Mouse (Mus musculus) monocyte, adult 2 months (primary cell): ENCODE data around the gene Msi2.

ENCODE experiments used
- DNase-seq, 2 experiments: peaks; one replicate each; pipeline ENCODE4 v3.0.0; 2022; ENCODE audit warnings: low spot score in 2 of 2, low read depth in 1 of 2

The Msi2 gene

DNA sequence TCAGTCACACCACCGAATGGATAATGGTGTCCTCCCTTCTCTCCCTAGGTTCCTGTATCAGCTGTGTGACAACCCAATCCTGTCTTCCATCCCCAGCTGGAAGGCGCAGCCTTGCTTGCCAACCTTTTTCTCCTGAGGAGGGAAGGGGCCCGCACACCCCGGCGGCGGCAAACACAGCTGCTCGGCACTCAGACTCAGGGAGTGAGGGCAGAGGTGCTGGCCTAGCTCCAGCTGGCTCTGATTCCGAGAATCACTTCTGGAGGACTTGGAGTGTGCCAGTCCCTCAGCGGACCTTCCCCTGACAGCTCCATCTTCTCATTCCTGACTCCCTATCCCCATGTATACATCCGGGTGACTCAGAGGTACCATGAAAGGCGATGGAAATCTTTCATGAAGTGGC lies 387.5 kb downstream of the Msi2 start:
- DNase-seq, result no peak

DNA sequence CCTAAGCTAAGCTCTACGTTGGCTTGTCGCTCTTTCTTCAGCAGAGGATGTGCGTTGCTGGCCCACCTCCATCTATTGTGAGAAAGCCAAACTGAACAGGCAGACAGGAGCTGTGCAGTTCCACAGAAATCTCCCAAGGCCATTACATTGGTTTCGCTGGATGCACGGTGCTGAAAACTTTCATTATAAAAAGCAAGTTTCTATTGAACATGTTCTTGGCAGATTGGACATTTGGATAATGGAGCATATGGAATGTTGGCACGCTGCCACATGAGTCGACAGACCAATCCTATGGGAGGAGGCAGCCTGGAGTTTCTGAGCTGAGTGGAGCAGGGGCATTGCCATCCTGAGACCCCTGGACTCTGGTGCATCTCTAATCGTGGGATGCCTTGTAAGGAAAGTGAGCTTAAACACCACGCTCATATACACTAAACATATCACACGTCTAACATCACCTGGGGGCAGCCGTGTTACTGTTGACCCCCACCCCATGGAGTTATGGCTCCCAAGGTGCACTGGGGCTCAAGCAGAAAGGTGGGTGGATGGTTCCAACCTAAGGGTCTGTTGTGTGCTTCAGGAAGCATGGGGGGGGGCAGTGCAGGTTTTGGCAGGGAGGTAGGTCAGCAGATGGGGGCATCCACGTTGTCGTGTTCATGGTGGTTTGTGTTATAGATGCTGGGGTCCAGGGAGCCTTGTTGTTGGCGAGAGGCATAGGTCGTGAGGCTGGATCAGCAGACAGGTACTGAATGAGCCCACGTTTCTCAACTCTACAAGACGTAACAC lies 389.3 kb downstream of the Msi2 start:
- no peak for DNase-seq

DNA sequence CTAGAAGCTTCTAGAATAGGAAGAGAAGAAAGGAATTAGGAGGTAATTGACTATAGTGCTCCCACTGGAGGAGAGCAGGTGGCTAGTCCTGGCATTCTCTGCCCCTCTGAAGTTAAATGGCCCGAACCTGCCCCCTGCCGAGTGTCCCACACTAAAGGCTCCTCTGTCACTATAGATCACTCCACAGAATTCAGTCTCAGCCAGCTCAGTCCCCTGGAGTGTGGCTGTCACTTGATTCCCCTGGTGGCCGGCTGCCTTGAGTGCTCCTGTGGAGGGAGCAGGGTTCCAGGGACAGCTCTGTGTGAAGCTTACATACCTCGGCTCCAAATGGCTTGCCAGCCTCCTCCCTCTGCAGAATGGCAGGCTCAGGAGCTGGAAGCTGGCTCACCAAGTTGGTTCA lies 391.3 kb downstream of the Msi2 start:
- no peak for DNase-seq

DNA sequence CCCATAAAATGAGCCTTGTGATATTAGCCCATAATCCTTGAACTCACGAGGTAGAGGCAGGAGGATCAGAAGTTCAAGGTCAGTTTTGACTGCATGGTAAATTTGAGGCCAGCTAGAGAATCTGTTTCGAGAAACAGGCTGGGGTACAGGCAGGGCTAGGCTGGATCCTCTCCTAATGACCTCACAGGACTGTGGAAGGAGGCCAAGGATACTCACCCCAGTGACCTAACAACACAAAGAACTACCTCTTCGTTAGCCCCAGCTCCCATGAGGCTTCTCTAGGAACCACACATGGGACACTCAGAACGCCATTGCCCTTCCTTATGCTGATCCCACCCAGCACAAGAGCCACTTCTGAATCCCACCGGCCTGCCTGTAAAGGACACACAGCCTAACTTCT lies 399.5 kb downstream of the Msi2 start:
- no peak for DNase-seq

DNA sequence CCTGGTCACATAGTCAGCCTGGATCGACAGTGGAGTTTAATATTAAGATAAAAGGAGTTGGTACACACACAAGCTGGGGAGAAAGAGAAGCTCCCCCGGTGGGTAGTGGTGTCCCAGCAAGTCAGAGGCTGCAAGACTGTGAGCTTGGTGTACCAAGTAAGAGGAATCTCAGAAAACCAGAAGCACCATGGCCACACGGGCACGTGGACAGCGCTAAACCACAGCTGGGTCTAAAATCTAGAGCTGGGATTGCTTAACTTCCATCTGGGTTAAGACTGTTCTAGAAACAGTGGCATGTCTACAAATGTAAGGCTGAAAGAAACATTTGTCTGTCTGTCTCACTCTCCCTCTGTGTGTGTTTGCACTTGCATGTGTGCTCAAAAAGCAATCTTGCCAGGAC lies 402.9 kb downstream of the Msi2 start:
- no peak for DNase-seq

DNA sequence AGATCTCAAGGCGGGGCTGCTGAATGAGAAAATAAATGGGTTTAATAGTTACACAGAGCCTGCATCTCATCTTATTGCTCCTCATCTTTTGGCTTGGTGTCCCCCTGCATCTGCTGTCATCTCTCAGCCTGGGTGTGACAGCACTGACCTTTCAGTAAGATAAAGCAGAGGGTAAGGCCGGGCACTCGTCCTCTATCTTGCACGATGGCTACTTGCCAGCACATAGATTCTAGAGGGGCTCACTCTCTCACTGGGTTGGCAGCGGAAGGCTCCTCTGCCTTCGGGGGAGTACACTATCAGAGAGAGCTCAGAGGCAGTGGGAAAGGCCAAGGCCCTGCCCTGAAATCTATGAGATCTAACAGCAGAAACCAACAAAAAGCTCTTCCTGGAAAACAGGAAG lies 403.8 kb downstream of the Msi2 start:
- DNase-seq, result no peak

DNA sequence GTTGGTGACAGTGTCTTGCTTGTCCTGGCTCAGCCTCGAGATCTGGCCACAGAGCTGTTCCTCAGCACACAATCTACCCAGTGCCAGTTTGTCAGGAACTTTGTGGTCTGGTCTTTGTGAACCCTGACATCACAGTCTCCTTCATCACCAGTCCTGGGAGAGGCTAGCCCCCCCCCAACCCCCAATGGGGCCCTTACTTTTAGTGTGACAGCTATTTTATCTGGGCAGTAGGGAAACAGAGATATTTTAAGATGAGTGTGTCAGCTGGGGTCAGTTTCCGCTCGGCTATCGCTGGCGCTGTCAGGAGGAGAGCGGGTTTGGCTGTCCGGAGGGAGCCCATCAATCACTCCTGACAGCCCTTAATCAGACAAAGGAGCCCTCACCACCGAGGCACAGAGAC lies 404.8 kb downstream of the Msi2 start:
- DNase-seq, result no peak

DNA sequence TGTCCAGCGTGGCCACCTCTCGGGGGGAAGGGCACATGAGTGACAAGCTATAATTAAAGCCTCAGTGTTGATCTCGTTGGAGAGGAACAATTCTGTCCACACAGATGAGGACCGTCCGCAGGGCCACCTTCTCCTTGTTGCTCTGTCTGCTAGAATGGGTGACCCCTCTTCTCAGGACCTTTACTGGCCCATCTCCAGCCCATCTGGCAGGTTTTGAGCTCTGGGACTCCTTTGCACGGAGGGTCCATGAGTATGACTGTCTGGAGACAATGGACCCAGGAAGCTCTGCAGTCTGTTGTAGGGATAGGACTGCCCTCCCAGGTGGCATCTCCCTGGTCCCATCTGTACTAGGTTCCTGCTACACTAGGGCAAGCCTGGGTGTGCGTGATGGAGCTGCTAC lies 406.7 kb downstream of the Msi2 start:
- DNase-seq, result no peak

DNA sequence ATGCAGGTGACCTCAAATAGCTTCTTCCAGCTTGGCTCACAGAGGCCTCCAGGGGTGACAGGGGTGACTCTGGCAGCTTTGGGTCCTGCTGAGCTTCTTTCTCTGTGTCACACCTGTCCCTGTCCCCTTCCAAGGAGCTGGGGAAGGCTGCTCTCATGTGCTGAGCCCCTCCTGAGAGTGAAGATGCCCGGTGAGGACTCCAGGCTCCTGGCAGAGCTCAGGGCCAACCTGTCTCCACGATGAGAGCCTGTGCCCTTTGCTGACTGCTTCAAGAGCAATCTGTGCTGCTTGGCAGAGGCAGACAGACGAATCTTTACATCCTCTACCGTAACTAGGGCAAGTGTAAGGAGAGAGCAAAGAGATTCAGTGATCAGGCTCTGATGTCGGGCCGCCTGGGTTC lies 407.5 kb downstream of the Msi2 start:
- no peak for DNase-seq

DNA sequence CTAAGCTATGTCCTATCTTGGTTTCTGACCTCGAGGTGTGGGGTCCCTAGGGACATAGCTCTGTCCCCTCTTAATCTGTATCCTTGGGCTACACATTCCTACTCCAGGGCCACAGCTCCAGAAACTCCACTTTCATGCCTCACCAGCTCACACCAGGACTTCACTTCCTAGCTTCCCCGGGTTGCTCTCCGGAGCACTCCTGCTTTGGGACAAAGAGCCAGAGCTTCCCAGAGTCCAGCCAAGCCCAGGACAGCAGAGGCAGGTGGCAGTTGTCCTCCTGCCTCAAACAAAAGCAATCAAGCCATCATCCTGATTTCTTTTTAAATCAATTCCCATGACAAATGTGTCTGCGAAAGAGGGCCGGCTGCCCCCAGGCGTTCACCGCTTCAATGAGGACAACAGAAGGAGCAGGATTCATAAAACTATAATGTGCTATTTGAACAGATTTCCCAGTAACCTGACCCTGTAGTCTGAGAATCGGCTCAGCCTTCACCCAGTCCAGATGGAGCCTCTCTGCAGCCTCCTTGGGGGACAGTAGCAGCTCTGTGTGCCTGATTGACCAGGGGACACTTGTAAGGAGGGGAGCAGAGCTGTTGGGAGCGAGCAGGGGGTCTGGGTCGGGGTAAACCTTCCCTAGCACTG lies 409.1 kb downstream of the Msi2 start:
- no peak for DNase-seq

DNA sequence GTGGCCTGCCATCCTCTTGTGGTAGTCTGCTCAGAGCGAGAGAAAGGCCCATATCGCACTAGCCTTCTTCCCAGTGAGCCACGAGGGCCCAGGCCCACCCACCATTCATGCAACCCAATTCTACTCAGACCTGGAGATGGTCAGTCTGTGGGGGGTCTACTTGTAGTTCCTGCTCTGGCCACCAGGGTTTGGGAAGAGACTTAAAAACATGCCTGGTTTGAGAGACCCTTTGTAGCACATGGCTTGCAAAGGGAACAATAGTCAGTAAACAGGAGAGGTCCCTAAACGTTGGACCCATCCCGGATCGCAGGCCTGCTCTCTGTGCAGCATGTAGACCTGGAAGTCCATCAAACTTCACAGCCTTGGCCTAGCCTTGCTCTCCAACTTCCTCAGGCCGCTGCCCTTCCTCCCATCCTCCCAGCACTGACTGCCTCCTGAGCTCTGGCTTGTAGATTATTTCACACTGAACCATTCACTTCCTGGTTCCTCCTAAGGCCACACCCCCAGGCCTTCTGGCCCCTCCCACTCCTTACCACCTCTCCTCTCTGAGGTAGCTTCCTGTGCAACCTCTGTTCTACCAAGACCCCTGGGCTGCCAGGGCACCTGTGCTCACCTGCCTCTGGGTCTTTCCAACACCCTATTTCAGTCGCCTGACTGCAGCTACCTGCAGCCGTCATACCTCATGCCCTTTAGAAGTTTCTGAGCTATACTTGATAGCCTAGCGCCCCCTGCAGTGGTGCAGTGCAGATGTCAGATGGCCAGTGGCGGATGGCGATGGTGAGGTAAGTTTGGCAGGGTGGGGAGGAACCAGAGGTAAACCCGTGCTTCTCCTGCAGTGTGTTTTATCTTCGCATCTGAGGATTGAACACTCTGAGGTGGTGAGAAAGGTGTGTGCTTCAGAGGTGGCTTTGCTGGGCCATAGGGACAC lies 410.4 kb downstream of the Msi2 start:
- DNase-seq, result no peak

DNA sequence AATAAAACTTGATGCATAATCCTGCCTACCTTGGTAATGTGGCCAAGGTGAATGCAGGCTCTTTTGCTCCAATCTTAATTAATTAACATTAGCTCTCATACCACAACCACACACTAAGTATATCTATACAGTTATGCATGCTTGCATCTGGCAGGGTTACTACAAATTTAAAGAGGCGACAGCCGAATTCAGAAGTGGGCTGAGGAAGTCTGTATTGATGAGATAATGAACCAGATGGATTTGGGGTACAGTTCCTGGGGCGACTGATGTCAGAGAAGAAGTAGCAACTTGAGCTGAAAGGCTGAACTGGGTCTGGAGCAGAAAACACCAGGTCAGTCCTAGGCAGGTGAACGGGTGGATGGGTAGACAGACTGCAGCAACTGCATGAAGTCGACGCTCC lies 412.6 kb downstream of the Msi2 start:
- DNase-seq, result no peak

DNA sequence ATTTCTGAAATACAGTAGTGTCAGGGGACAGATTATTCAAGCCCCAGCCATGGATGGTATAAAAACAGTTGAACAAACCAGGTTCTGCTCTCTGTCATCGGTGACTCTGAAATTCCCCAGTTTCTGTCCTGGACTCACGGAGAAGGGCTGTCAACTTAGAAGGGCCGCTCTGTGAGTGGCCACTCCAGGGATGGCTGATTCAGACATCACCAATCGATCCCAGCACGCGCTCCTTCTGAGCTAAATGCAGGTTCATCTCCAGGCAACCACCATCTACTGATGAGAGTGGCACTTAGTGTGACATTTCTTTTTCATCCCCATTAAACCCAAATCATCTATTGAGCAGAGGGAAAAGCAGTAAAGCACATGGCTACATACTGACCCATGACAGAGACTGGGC lies 416.7 kb downstream of the Msi2 start:
- no peak for DNase-seq

DNA sequence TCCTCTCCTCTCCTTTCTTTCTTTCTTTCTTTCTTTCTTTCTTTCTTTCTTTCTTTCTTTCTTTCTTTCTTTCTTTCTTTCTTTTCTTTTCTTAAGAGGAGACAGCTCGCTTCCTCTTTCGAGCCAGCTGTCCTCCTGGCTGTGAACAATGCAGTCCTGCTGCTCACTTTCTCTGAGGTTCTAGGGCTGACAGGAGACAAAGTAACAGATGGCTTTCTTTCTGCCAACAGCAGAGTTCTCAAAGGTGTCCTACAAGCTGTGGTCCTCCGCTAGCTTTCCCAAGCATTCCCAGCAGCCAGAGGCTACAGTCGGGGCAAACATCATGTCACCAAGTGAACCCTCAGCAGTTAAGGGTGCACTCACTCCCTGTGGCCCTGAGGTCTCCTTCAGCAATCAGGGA lies 419.0 kb downstream of the Msi2 start:
- no peak for DNase-seq

DNA sequence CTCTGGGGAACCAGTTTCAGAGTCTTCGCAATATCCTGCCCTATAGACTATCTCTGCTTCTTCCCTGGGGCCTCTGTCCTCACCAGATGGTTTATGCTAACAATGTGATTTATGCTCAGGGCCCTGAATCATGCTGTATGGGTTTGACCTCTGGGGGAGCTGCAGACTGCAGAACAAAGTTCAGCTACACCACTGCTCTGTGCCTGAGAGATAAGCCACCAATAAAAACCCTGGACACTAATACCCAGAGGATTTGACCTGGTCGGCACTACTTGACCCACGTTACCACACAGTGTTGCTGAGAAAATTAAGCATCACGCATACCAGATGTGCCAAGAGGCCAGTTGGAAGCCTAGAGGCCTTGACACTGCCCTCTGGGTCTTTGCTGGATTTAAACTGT lies 420.8 kb downstream of the Msi2 start:
- no peak for DNase-seq

DNA sequence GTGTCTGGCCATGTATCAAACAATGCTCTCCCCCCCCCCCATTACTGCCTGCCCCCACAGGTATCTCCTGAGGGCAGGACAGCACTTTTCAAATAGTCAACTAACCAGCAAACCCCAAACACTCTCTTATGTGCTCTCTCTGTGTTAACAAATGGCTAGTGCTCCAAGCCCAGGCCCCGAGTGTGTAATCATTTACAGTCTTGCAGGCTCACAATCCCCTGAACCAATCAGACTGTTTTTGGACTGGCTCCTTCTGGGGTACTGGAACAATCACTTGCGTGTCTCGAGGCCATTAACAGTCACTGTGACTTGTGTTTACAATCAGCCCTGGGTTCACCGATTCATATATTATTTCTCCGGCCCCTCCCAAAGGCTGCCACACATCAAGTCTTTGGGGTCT lies 423.0 kb downstream of the Msi2 start:
- DNase-seq, result no peak

DNA sequence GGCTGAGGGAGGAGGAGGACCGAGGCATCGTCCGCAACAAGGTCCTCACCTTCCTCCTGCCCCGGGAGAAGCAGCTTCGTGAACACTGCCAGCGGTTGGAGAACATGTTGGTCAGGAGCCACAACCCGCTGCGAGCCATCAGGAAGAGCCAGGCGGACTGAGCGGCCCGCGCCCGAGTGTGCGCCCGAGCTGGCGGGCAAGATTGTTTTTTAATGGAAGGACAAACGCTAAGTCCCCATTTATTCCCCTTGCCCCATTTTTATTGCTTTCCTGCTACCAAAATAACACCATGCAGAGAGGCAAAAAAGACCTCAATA lies 424.0 kb downstream of the Msi2 start:
- DNase-seq, result no peak

DNA sequence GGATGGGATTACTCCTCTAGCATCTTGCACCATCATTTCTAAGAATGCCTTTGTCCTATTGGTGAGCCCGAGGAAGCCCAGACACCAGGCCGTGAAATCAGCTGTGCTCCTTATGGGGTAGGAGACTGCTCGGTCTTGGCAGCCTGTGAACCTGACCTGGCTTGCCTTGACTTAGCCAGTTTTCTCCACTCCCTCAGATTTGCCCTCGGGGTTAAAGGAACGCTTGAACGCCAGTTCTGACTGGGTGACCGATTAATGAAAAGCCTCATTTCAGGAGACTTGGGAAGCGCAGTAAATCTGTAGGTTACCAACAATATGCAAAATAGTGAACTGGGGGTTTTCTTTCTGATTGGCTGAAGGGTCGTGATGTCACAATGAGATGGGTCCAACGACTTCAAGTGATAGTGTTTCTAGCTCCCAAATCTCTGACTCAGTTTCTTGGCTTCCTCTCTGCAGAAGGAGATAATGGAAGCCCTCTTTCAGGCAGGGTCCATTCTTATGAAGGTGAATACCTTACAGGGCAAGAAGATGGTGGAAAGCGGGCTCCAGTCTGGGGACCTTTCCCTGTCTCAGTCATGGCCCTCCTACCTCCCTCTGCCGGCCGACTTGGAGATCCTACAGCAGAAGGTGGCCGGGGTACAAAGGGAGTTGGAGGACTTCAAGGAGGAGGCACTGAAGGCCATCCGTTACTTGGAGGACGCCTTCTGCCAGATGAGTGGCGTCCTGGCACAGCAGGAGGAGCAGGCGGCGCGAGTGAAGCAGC lies 424.5 kb downstream of the Msi2 start, which contains the start of gene Ccdc182:
Gene Ccdc182, plus strand, starts transcription at position 428 of the 763 bp plus-strand sequence.
- DNase-seq, result no peak

DNA sequence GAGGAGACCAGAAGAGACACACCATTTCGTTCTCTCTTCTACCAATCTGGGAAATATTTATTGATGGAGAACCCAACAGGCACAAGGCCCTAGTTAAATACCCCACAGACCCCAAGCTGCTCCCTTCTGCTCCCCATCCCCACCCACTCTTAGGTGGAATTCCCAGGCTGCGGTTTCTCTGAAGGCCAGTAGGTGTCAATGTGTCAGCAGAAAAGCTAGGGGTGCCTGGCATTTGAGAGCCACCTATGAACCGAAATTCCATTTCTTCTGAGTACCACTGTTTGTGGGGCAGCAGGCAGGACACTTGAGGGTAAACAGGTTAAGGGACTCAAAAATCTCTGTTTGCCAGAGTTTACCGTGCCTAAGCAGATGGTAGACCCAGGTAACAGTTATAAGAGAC lies 426.6 kb downstream of the Msi2 start:
- DNase-seq, result no peak

DNA sequence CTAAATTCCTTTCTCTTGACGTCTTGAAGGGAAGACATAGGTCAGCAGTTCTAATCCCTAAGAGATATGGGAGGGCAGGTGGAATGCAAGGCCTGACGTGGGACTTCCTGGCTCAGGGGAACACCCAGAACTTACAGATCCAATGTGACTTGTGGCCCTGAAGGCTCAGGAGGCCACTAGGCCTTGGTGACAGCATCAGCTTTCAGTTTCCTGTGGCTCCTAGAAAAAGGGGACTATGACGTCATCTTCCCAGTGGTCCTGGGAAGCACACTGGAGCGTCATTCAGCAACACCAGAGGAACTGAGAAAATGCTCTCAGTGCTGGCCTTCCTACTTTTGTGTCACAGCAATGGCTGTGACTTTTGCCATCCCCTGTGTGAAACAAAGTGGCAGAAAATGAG lies 427.1 kb downstream of the Msi2 start:
- DNase-seq, result no peak
